Mouse (Mus musculus) liver (tissue): ENCODE data around the gene Ddb2.

Source experiments
- DNase-seq: peaks from one replicate; pipeline ENCODE4 v3.0.0-alpha.2; 2020; ENCODE audit warnings: mixed read lengths

The Ddb2 gene

GRCm38 (mm10) chr2:91183711-91184405, 52.9 kb downstream of the Ddb2 start, which contains the start of gene Madd:
Madd (minus strand) TSS chr2:91183837.
- peak; percentile 67 for DNase-seq

GRCm38 (mm10) chr2:91183148-91183513, 53.7 kb downstream of the Ddb2 start:
- DNase-seq: peak; percentile 98

DNA sequence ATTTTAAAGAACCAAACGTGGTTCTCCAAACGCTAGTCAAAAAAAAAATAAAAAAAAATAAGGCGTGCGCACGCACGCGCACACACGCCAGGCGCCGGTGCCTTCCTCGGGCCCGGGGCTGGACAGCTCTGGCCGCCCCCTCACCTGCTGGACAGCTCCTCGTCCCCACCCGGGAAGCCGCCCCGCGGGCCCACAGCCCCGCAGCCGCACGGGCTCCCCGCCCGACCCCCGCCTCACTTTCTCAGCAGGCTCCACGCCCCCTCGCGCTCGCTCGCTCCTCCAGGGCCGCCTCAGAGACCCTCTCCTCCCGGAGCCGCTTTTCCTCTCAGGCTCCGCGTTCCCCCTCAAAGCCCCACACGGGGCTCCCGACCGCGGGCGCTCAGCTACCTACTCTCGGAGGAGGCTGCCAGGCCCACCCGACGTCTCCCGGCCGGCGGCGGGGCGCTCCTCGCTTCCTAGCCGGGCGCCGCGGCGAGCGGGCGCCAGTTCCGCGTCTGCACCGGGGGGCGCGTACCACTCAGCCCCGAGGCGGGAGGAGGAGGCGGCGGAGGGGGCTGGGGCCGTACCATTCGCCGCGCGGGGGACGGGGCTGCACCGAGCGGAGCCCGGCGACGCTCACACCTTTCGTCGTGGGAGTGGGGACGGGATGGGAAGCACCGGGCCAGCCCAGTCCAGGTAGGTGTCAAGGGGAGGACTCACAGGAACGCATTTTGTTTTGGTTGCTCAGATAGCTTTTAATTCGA, 54.2 kb downstream of the Ddb2 start:
- peak; percentile 87 for DNase-seq

GRCm38 (mm10) chr2:91182016-91182404, 54.8 kb downstream of the Ddb2 start:
- no peak for DNase-seq

- no peak for DNase-seq
These were observed 56.1 kb downstream of the Ddb2 start for GRCm38 (mm10) chr2:91180706-91181105.

DNA sequence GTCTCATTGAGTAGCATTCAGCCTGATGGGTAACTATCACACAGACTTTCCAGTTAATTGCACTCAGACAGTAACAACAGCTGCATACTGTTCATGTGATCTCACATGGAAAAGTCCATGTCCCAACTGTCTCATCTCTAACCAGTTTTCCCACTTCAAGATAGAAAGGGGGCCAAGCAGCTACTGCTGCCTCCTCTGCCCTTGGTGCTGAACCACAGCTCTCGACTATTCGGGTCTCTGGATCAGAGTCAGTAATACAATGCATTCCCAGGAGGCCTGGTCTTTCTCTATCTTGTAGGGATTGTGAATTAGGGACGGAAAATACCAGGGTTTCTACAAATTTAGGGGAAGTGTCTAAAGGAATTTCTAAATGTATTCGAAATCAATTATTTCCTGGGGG, 57.0 kb downstream of the Ddb2 start:
- no peak for DNase-seq

- no peak for DNase-seq
These were observed 60.5 kb downstream of the Ddb2 start for GRCm38 (mm10) chr2:91176234-91176633.

GRCm38 (mm10) chr2:91175490-91175889, 61.3 kb downstream of the Ddb2 start:
- DNase-seq: no peak

DNA sequence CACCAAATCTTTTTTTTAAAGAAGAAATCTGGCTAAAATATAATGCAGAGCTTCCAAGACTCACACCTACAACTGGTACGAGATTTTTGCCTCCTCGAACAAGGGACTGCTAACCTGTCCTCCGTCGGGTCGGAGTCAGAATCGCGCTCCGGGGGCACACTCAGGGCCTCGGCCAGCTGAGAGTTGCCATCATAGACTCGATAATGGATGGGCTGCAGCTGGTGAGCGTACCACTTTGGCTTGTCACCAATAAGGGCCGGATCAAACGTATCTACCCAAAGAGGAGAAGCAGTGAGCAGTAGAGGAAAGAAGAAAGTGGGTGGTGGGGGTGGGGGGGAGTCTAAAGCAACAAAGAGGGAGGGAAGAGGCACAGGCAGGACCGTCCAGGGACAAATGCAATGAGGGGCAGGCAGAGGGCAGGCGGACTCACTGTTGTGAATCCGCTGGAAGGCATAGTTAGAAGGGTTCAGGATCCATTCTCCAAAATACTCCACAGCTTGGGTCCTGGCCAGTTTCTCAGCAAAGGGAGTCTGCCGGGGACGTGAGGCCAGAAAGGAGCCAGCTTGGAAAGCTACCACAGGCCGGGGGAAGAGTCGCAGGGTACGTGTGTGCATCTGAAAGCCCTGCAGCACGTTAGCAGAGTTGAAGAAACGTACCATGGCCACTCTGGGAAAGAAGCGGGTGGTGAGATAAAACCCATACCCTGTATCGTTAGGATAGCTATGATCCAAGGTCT, 67.0 kb downstream of the Ddb2 start:
- no peak for DNase-seq

DNA sequence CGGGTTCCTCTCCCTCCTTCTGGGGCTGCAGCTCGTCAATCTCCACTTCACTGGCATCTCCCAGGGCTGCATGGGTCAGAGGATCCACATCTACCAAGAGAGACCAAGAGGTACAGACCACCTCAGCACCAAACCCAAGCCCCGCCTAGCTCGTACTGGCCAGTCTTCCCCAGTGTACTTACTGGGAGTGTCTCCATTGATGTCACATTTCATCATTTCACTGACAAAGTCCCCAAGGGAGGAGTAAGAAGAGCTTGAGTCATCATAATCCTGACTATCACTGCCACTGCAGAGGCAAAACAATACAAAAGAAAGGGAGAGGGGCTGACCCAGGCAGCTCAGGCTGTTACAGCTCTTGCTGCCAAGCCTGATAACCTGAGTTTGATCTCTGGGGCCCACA, 69.2 kb downstream of the Ddb2 start:
- DNase-seq: no peak

GRCm38 (mm10) chr2:91164991-91165390, 71.8 kb downstream of the Ddb2 start:
- DNase-seq: peak; percentile 21

DNA sequence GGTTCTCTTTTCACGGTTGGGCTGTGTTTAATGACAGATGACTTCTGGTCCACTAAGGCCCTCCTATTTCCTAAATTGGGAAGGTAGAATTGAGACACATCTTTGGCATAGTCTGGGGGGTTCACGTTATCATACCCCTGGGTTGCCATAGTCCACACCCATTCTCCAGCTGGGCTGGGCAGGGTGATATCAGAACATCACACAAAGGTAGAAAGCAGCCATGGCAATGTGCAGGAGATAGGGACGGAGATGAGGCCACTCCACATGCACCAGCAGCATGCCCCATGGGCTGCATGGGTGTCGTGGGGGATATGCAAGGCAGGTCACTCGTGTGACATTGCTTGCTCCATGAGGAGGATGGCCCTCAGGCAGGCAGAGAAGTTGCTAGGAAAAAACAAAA, 73.2 kb downstream of the Ddb2 start:
- no peak for DNase-seq

GRCm38 (mm10) chr2:91162952-91163351, 73.8 kb downstream of the Ddb2 start:
- no peak for DNase-seq
